Mouse (Mus musculus): ENCODE results near the gene Gm20708.

DNA sequence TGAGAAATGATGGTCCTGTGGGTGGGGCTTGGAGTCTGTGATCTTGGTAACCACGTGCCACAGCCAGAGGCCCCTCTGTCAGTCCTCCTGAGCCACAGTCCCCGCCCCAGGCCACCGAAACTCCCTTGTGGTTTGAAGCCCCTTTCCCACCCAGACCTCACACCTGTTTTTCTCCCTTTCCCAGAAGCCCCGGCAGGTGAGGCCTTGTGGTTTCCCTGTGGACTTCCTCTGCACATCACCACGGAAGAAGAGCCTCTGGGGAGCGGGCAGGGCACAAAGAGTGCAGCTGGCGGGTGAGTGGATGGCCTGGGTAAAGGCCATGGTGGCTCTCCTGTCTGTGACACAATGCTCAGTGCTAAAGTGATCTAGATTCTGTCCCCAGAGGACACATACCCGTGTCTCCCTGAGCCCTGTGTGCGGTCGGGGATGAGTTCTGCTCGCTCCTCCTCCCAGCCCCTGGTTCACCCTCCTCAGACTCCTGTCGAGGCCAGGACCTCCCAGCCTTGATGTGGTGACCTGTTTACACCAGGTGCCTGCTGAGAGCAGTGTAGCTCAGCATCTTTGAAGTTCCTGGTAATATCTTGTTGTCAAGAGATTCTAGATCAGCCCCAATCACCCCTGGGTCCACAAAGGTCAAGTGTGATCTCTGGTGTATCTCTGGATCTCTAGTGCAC, 62.6 kb downstream of the Gm20708 start:
- TF ChIP-seq CTCF (IDR thresholded peaks at IDR 0.05; ENCODE audit: borderline replicate concordance, control insufficient read depth, extremely low read depth, insufficient read depth, low read length, poor library complexity) (0 out of 2 replicates have a peak, but pooled peaks have one; percentile 35), POLR2A (IDR thresholded peaks at IDR 0.05; ENCODE audit: control insufficient read depth, extremely low read depth, insufficient read depth, low read length, poor library complexity) (peak; percentile 37; the same call in 1 of the 2 replicates)

All from thymus, adult 2 months (tissue).